Mouse (Mus musculus) R1 (cell line): ENCODE measurements around the gene Bcl2l11.
A peak's percentile ranks its signal among the peaks of the same experiment; 100 is the strongest.
"Not testable (repeated sequence)": the region's sequence is repeated elsewhere in the genome, so short reads cannot be mapped to it uniquely, and the experiment has no call there.

Experiments used
- DNase-seq: peaks from one replicate; pipeline ENCODE4 v3.0.0-alpha.2; 2018; ENCODE audit warnings: low read depth, low spot score

Gene Bcl2l11

GRCm38 (mm10) chr2:128125635-128126470 lies at the start of gene Bcl2l11:
Gene Bcl2l11 (plus strand): TSS chr2:128126038.
- DNase-seq = peak; percentile 94

- no peak for DNase-seq
Observed at GRCm38 (mm10) chr2:128076936-128077335, 48.9 kb upstream of the Bcl2l11 start.

GRCm38 (mm10) chr2:128078859-128079258 lies 47.0 kb upstream of the Bcl2l11 start:
- peak; percentile 32 for DNase-seq

GRCm38 (mm10) chr2:128079316-128079715 lies 46.5 kb upstream of the Bcl2l11 start:
- no peak for DNase-seq

- DNase-seq = no peak
Observed at GRCm38 (mm10) chr2:128083844-128084243, 42.0 kb upstream of the Bcl2l11 start.

- no peak for DNase-seq
Observed at GRCm38 (mm10) chr2:128084607-128085006, 41.2 kb upstream of the Bcl2l11 start.

GRCm38 (mm10) chr2:128085481-128085880 lies 40.4 kb upstream of the Bcl2l11 start:
- DNase-seq = no peak

- DNase-seq = no peak
Observed at GRCm38 (mm10) chr2:128086301-128086886, 39.4 kb upstream of the Bcl2l11 start.

- DNase-seq = no peak
Observed at GRCm38 (mm10) chr2:128086996-128087526, 38.8 kb upstream of the Bcl2l11 start.

GRCm38 (mm10) chr2:128087798-128088545 lies 37.9 kb upstream of the Bcl2l11 start:
- no peak for DNase-seq

GRCm38 (mm10) chr2:128090283-128090885 lies 35.5 kb upstream of the Bcl2l11 start:
- no peak for DNase-seq

GRCm38 (mm10) chr2:128091431-128092369 lies 34.1 kb upstream of the Bcl2l11 start:
- DNase-seq = no peak

- DNase-seq = no peak
Observed at GRCm38 (mm10) chr2:128092451-128092850, 33.4 kb upstream of the Bcl2l11 start.

GRCm38 (mm10) chr2:128094196-128094595 lies 31.6 kb upstream of the Bcl2l11 start:
- DNase-seq = no peak

GRCm38 (mm10) chr2:128094602-128095001 lies 31.2 kb upstream of the Bcl2l11 start:
- no peak for DNase-seq

GRCm38 (mm10) chr2:128095270-128095669 lies 30.6 kb upstream of the Bcl2l11 start:
- no peak for DNase-seq

- no peak for DNase-seq
Observed at GRCm38 (mm10) chr2:128096070-128096469, 29.8 kb upstream of the Bcl2l11 start.

GRCm38 (mm10) chr2:128098118-128098517 lies 27.7 kb upstream of the Bcl2l11 start:
- not testable (repeated sequence) for DNase-seq

- DNase-seq = peak; percentile 26
Observed at GRCm38 (mm10) chr2:128102086-128102485, 23.8 kb upstream of the Bcl2l11 start.

GRCm38 (mm10) chr2:128104815-128105214 lies 21.0 kb upstream of the Bcl2l11 start:
- DNase-seq = no peak
